In genomic region chrX:144374196-144374595, GRCm38 (mm10) we compare ENCODE assay signal across 28 mouse cellular contexts.
"Had no signal": no experiment of that assay in that cellular context is flagged by ENCODE, and none has a peak within 500 bp of the region (broad histone marks: within the 10 kb centered on the region; RNA-seq: fewer than 3 reads in every experiment).

No protein-coding gene starts in this region.

- H3K9me3 ChIP-seq: heart, embryonic 13.5 days; heart, embryonic 15.5 days; hindbrain, embryonic 13.5 days; hindbrain, embryonic 15.5 days; kidney, embryonic 15.5 days; limb, embryonic 12.5 days; limb, embryonic 15.5 days; liver, embryonic 12.5 days had no signal

- DNase-seq: gastrocnemius, adult 2 months; gastrocnemius, postnatal 14 days; gastrocnemius, postnatal 36 days; heart, adult 11 months; heart, adult 2 months; heart, postnatal 14 days; heart, postnatal 36 days; kidney, adult 11 months; kidney, adult 2 months; kidney, adult 9 months; kidney, postnatal 14 days; kidney, postnatal 36 days; layer of hippocampus, adult 9-11 months; layer of hippocampus, postnatal 36 days; left cerebral cortex, postnatal 4 days had no signal

- H3K27ac ChIP-seq: gastrocnemius, adult 2 months; heart, adult 2 months; heart, embryonic 13.5 days; heart, embryonic 15.5 days; hindbrain, embryonic 13.5 days; hindbrain, embryonic 15.5 days; hindbrain, postnatal 0 days; kidney, embryonic 15.5 days; kidney, postnatal 0 days; limb, embryonic 12.5 days; limb, embryonic 15.5 days; liver, embryonic 12.5 days; liver, embryonic 14.5 days had no signal

- H3K36me3 ChIP-seq: heart, embryonic 15.5 days; hindbrain, embryonic 15.5 days; limb, embryonic 15.5 days had no signal

- H3K4me3 ChIP-seq: gastrocnemius, adult 2 months; heart, adult 2 months; heart, embryonic 13.5 days; heart, embryonic 15.5 days; hindbrain, embryonic 13.5 days; hindbrain, embryonic 15.5 days; kidney, embryonic 15.5 days; limb, embryonic 12.5 days; limb, embryonic 15.5 days; liver, embryonic 12.5 days had no signal

- ATAC-seq: hindbrain, postnatal 0 days; intestine, embryonic 16.5 days; liver, embryonic 12.5 days had no signal

- H3K9ac ChIP-seq: heart, embryonic 13.5 days; heart, embryonic 15.5 days; hindbrain, embryonic 13.5 days; hindbrain, embryonic 15.5 days; kidney, embryonic 15.5 days; limb, embryonic 12.5 days; limb, embryonic 15.5 days; liver, embryonic 12.5 days; liver, embryonic 14.5 days had no signal

- H3K4me1 ChIP-seq: heart, embryonic 13.5 days; heart, embryonic 15.5 days; hindbrain, embryonic 13.5 days; hindbrain, embryonic 15.5 days; kidney, embryonic 15.5 days; limb, embryonic 12.5 days; limb, embryonic 15.5 days; liver, embryonic 12.5 days had no signal

- H3K27me3 ChIP-seq: heart, embryonic 13.5 days; heart, embryonic 15.5 days; hindbrain, embryonic 13.5 days; hindbrain, embryonic 15.5 days; kidney, embryonic 15.5 days; limb, embryonic 15.5 days; liver, embryonic 12.5 days had no signal

- H3K4me2 ChIP-seq: heart, embryonic 11.5 days; heart, embryonic 13.5 days; heart, embryonic 15.5 days; hindbrain, embryonic 13.5 days; hindbrain, embryonic 15.5 days; kidney, embryonic 15.5 days; limb, embryonic 12.5 days; limb, embryonic 15.5 days; liver, embryonic 12.5 days had no signal
